Mouse (Mus musculus) thymus, postnatal 0 days (tissue): ENCODE measurements around the gene Vamp8. TPM values are rescaled to one million over a fixed set of nuclear protein-coding genes. Genes with fewer than 3 reads are reported as not detected.
A peak's percentile ranks its signal among the peaks of the same experiment; 100 is the strongest.

Experiments used
- DNase-seq: peaks from one replicate; pipeline ENCODE4 v3.0.0-alpha.2; 2015; ENCODE audit warnings: low spot score
- polyA plus RNA-seq: library from polyadenylated mRNA; unstranded; fragments of >200 nt; fragmentation: Nextera tagmentation; extraction: Ambion mirVana; gene quantifications from 2 replicates; pipeline ENCODE4 v1.2.1, GENCODE M21; 2015

The Vamp8 gene
- polyA plus RNA-seq, 1 experiment from 2014 or later, result 160 TPM

- DNase-seq, result no peak
Measured at GRCm38 (mm10) chr6:72405356-72405755, 14.9 kb upstream of the Vamp8 start.

- DNase-seq, result peak; percentile 73
Measured at GRCm38 (mm10) chr6:72401875-72402274, 11.4 kb upstream of the Vamp8 start.

- no peak for DNase-seq
Measured at GRCm38 (mm10) chr6:72399967-72400366, 9.5 kb upstream of the Vamp8 start.

- DNase-seq, result no peak
Measured at GRCm38 (mm10) chr6:72396837-72397251, 6.3 kb upstream of the Vamp8 start.

- DNase-seq, result no peak
Measured at GRCm38 (mm10) chr6:72392341-72392740, 1.8 kb upstream of the Vamp8 start.

- no peak for DNase-seq
Measured at GRCm38 (mm10) chr6:72390795-72391521, 455 bp upstream of the Vamp8 start.

- DNase-seq, result peak; percentile 39
Measured at GRCm38 (mm10) chr6:72389471-72389940, 997 bp downstream of the Vamp8 start.

GRCm38 (mm10) chr6:72388791-72389329 lies 1.6 kb downstream of the Vamp8 start:
- DNase-seq, result no peak

- no peak for DNase-seq
Measured at GRCm38 (mm10) chr6:72388266-72388665, 2.2 kb downstream of the Vamp8 start.

GRCm38 (mm10) chr6:72387816-72388215 lies 2.7 kb downstream of the Vamp8 start:
- DNase-seq, result no peak

GRCm38 (mm10) chr6:72386561-72386960 lies 3.9 kb downstream of the Vamp8 start:
- DNase-seq, result no peak

- DNase-seq, result no peak
Measured at GRCm38 (mm10) chr6:72385258-72385657, 5.2 kb downstream of the Vamp8 start.

- DNase-seq, result no peak
Measured at GRCm38 (mm10) chr6:72383952-72384351, 6.6 kb downstream of the Vamp8 start.

- DNase-seq, result no peak
Measured at GRCm38 (mm10) chr6:72383142-72383820, 7.2 kb downstream of the Vamp8 start.

GRCm38 (mm10) chr6:72382494-72382893 lies 8.0 kb downstream of the Vamp8 start:
- no peak for DNase-seq

- DNase-seq, result peak; percentile 87
Measured at GRCm38 (mm10) chr6:72380131-72380770, 10.3 kb downstream of the Vamp8 start, which contains the start of gene Vamp5. Gene Vamp5, minus strand, starts transcription at chr6:72380468.

GRCm38 (mm10) chr6:72379377-72380130 lies 10.9 kb downstream of the Vamp8 start:
- no peak for DNase-seq

GRCm38 (mm10) chr6:72378510-72379234 lies 11.8 kb downstream of the Vamp8 start:
- no peak for DNase-seq

GRCm38 (mm10) chr6:72374820-72375563 lies 15.5 kb downstream of the Vamp8 start:
- peak; percentile 10 for DNase-seq

- DNase-seq, result no peak
Measured at GRCm38 (mm10) chr6:72374206-72374605, 16.3 kb downstream of the Vamp8 start.
